Mouse (Mus musculus): ENCODE results near the gene Slc15a2.

Gene Slc15a2

DNA sequence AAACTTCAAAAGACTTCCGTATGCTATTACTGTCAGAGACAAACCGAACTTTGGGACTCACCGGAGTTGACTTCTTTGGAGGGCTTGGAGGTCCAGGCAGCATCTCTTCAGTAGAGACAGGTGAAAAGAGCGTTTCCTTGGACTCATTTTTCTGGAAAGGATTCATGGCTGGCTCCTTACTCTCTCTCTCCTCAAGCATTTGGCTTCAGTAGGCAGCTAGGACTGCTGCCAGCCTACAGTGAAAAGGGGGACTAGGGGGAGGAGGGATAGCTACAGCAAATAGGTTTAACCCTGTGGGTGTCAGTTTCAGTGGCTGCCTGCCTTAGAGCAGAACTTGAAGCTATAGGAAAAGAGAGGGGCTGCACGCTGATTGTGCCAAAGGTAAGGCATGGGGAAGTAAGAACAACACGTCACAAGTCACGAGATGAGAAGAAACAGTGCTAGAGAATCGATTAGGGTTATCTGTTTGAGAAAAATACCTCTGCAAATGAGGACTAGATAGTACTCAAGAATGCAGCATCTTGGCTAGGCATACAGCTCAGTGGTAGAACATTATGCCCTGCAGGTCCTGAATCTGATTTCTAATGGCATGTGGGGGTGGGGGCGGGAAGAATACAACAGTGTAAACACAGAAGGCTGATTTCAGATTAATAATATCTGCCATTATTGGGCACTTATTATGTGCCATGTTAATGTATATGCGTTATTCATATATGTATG, at the start of gene Slc15a2:
Gene Slc15a2, minus strand, starts transcription at position 369 of the 720 bp plus-strand sequence.
- no peak for DNase-seq (ENCODE audit: low read depth, low spot score)

DNA sequence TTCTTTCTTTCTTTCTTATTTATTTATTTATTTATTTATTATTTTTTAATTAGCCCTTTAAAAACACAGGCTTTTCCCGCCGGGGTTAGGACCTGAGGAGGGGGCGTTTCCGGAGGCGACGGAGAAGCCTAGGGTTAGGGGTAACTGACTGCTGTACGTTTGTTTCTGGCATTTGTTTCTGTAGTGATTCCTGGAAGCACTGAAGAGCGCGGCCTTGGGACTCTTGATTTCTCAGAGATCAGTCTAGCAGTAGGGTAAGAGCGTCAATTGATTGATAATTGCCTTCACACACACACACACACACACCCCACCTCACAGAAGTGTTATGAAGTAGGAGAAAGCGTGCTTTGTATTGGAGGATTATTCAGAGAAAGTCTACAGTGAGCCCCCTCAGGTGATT, 44.1 kb upstream of the Slc15a2 start:
- DNase-seq (ENCODE audit: low read depth, low spot score): peak; percentile 4

DNA sequence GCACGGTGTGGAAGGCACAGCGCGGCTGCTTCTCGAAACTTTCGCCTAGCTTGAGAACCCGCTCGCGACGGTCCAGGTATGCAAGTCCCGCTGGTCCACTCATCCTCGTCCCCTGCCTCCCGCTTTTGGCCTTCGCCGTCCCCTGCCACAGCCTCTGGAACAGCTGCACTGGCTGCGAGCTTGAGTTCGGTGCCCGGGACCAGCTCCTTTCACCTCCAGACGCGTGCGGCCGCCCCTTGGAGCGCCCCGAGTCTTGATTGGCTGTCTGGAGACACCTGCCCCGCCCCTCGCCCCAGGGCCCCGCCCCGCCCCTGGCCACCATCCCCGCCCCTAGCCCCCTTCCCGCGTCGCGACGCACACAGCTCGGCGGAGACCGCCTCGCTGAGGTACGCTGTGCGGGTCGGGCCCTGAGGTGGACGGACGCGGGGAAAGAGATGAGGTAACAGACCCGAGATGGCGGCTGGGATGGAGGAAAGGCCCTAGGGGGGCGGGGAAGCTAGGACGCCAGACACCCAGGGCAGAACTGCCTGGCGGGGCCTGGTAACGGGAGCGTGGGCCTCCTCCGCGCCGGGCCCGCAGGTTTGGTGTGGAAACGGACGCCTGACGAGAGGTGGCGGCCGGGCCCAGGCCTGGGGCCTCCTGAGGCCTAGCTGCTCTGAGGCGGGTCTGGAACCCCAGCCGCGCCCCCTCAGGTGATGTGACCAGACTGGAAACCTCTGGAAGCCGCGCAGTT, 43.5 kb upstream of the Slc15a2 start, which contains the start of gene Iqcb1:
Gene Iqcb1, plus strand, starts transcription at position 332 of the 733 bp plus-strand sequence.
- DNase-seq (ENCODE audit: low read depth, low spot score): peak; percentile 84

DNA sequence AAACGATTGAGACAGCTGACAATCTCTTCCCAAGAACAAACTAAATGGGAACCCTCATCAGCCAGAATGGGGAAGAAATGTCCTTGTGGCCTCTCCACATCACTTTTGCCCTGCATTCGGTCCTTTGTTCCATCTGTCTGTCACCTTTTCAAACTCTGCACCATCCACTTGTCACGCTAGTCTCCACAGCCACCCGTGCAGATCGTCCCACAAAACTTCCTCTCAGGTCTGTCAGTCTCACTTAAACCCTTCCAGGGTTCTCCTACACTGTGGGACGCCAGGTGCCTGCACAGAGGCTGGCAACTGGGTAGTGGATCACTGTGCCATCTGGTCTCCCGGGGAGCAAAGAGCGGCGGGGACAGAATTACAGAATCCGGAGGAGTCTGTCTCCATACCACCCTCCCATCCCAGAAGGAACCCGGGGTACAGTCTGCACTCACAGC, 42.9 kb upstream of the Slc15a2 start:
- no peak for DNase-seq (ENCODE audit: low read depth, low spot score)

DNA sequence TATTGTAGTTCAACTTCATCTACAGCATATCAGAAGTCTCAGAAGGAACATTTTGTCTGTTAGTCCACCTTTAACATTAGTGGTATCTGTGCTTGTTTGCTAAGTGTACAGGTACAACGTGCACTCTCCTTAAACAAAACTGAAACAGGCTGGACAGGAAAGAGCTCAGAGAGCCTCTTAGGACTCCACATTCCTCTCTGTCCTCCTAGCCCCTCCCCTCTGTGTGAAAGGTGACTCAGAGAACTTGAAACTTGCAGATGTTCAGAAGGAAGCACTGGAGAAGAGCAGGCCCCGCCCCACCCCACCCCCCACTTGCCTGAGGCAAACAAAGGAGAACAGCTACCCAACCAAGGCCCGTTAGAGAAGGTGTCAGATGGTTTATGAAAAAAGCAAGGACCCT, 36.7 kb upstream of the Slc15a2 start:
- peak; percentile 10 for DNase-seq (ENCODE audit: low read depth, low spot score)

DNA sequence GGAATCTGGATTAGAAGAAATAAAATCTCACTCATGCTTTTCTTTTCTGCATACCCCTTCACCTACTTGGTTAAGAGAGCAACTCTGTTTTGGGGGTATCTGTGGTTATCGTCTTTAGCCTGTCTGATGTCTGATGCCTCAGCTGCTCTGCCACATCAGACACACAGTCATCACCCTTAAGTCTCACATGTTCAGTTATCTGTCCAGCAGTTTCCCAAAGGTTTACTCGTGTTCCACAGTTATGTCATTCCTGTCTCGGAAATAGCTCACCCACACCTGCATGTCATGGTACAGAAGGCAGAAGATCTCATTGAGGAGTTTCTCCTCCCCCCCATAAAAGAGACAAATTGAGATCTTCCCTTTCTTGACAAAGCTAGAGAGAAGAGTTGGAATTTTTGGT, 36.0 kb upstream of the Slc15a2 start:
- no peak for DNase-seq (ENCODE audit: low read depth, low spot score)

DNA sequence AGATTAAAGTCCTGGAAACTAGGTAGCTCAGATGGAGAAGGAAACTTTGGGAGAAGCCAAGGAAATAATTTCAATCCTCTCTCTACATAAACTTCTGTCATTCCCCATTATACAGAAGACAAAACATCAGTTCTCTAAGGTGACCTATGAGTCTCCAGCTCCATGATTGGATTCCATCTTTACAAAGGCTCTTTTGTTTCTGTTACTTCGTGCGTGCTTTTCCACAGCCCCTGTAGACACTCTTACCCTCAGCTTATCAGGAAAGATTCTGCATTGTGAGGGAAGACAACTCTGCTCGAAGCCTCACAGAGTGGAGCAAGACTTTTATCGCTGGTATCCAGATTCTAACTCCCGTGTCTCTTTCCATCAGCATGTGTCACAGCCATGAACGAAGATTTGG, 35.3 kb upstream of the Slc15a2 start:
- DNase-seq (ENCODE audit: low read depth, low spot score): no peak

DNA sequence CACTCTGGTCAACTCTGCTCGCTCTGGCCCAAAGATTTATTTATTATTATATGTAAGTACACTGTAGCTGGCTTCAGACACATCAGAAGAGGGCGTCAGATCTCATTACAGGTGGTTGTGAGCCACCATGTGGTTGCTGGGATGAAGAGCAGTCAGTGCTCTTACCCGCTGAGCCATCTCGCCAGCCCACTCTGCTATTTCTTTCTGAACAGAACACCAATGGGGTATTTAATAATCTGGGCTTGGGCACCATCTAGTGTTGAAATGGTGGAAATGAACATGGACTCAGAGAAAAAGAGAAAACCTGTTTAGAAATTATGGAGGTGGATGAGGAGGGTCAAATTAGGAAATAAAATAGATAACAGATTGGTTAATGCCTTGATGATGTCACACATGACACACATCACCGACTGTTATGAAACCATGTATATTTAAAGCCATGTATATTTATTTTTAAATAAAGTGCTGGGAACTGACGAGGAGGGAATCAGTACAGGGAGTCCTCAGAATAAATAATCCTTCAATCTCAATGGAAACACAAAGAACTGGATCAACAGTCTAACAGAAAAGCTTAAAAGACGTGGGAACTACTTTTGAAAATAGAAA, 32.7 kb upstream of the Slc15a2 start:
- DNase-seq (ENCODE audit: low read depth, low spot score): peak; percentile 78

DNA sequence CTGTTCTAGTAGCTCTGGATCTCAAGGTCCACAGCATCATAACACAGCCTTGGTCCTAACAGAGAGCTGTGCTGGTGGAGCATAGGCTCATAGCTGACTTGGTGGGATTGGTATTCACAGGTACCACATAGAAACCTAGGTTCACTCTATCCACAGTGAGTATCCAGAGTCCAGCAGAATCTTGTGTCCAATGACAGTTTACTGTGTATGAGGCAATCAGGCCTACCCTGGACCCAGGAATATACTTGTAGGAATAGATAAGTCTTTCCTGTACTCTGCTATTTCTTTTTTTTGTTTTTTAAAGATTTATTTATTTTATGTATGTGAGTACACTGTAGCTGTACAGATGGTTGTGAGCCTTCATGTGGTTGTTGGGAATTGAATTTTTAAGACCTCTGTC, 32.2 kb upstream of the Slc15a2 start:
- DNase-seq (ENCODE audit: low read depth, low spot score): no peak

DNA sequence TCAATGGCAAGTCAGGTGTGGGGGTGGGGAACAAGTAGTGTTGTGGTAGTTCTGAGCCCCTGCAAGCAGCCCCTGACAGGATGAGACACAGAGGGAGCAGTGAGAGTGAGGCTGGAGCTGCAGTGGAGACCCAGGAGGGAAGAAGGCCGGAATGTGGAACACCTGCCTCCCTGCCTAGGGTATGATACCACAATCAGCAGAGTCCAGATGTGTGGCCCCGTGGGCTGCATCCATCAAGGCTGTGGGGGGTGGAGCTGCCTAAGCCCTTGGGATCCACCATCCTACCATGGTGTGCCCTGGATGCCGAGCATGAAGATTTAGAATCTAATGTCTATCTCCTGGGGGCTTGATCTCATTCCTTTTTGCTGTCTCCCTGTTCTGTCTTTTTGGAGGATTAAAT, 28.9 kb upstream of the Slc15a2 start:
- DNase-seq (ENCODE audit: low read depth, low spot score): no peak

DNA sequence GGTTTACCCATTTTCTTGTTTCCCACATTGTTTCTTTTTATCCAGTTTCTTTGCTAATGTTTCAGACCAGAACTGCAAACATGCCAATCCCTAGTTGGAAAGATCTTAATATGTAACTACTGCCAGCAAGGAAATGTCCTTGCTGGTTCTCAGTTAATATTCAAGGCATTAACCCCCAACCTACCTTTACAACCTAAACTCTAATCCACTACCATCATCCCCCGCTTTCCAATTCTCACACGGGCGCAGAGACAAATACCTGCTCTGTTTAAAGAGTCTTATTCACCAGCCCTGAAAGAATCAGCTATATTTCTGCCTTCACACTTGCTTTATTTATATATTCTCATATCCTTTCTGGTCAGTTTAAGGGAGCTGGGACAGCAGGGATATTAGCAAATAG, 23.9 kb upstream of the Slc15a2 start:
- DNase-seq (ENCODE audit: low read depth, low spot score): no peak

DNA sequence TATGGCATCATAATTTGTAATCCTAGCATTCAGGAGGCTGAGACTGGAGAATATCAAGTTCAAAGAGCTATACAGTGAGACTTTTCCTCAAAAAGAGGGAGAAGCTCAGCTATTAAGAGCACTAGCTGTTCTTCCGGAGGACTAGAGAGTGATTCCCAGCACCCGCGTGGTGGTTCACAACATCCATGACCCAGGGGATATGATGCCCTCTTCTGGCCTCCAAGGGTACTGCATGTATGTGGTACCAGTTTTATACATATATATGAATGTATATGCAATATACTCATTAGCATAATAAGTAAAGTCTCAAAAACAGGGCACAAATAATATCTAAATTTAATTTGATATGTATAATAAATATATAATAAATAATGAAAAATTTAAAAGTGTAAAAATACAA, 17.6 kb upstream of the Slc15a2 start:
- DNase-seq (ENCODE audit: low read depth, low spot score): no peak

DNA sequence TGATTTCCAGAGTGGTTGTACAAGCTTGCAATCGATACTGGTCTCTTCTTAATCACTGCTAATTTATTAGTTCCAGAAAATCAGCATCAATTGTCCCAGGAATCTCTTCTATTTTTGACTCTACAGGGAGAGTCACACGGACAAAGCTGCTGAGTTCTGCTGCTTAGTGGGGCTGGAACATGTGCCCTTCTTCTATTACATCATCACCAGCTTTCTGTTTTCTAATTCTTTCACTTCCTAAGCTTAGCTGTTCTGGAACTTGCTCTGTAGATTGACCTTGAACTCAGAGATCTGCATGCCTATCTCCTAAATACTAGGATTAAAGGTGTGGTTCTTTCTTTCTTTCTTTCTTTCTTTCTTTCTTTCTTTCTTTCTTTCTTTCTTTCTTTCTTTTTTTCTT, 13.6 kb upstream of the Slc15a2 start:
- DNase-seq (ENCODE audit: low read depth, low spot score): no peak

DNA sequence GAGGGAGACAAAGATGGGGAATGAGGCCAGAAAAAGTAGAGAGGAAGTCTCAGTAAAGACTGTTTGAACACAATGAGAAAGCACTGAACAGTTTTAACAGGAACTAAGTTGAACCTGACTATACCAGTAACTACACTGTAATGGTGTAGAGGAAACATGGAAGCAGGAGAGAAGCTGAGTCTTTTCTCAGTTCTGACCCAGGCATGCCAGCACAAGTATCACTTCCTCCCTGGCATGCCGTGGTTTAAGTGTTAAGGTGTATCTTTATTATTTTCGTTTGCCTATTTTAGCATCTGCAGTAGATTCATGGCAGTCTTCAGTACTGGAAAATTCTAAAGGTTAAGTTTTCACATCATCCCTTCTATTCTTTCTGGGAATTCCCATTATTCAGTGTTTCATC, 10.2 kb upstream of the Slc15a2 start:
- no peak for DNase-seq (ENCODE audit: low read depth, low spot score)

DNA sequence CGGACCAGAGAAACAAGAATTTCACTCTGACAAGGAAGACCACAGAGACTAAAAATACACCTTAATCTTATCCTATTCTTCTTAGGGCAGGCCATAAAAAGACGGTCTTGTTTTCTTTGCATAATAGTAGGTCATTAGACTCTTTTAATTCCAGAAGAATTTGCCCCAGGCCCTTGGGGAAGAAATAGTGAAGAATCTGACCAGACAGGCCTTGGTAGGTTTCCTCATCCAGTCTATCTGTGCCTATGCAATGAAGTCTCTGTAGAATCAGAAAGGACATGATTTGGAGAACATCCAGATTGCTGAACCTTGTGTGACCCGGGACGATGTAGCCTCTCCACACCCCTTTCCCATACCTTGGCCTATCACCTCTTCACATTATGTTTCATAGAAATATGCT, 5.4 kb upstream of the Slc15a2 start:
- DNase-seq (ENCODE audit: low read depth, low spot score): no peak

DNA sequence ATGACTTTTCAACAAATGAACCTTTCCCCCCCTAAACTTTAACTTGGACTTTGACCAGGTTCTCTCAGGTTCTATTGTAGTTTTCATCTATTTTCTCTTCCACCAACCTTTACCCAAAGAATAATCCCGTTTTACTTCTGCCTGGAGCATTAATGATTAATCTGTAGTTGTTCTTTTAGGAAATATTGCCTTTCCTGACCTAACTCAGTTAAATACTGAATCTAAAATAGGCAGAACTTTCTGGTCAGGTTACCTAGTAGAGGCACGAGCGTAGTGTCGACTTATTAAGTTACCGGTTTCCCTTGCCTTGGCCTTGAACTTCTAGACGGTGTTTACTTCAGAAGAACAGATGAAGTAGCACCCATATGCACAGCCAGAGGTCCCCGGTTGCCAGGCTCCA, 1.7 kb upstream of the Slc15a2 start:
- DNase-seq (ENCODE audit: low read depth, low spot score): no peak

DNA sequence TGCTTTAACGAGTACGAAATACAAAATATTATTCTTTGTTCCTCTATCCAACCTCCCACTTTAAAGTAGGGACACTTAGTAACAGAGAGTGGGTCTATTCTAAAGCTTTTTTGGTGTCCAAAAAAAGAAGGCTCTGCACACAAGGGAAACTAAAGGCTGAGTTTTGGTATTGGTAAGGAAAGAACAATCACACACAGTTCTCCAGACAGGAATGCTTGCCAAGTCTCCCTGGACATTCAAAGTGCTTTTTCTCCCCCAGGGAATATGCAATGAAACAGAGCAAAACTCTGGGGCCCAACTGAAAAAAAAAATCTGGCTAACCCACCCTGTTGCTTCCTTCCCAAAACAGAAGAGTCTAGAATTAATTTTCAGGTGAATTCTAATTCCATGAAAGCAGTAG, 616 bp downstream of the Slc15a2 start:
- DNase-seq (ENCODE audit: low read depth, low spot score): no peak

DNA sequence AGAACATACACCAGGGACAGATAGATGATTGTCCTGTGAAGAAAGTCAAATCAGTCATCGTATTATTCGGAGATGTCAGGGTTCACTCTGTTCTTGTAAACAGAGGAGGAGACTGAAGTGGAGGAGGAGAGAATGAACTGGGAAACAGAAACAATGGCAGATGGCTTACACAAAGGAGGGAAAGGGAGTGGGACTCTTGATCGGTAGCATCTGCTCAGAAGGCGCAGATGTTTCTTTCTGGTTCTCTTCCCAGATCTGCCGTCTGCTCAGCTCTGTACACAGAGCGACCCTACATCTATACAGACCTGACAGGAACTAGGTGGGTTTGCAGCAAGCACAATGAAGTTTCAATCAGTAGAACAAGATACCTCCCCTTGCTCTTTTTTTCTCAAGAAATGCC, 9.1 kb downstream of the Slc15a2 start:
- DNase-seq (ENCODE audit: low read depth, low spot score): no peak

DNA sequence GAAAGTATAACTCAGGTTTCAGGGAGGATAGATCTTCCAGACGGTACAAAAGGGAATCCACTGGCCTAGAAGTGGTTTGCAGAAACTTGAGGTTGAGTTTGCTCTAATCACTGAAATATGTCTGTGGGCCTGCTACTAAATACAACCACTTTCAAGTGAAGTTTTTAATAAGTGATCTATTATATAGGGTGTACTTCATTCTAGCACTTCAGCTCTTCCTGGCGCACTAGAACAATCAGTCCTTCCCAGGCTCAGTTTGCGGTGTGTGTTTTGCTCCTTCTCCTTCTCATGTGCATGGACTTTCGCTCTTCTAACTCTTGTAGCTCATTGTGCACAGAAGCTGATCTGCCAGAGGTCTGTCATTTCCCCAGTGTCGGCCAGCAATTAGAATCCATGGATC, 11.8 kb downstream of the Slc15a2 start:
- no peak for DNase-seq (ENCODE audit: low read depth, low spot score)

DNA sequence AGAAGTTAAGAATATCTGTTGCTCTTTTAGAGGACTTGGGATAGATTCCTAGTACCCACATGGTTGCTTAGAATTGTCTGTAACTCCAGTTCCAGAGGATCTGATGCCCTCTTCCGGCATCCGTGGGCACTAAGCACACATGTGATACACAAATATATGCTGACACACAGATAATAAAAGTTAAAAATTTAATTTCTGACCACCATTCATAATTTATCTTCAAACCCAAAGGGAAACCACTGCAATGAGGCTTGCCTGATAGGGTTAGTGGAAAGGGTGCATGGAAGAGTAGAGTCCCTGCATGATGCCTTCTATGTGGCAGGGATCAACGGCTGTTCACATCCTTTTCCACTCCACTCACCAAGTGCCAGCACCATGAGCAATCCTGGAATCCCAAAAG, 13.1 kb downstream of the Slc15a2 start:
- DNase-seq (ENCODE audit: low read depth, low spot score): no peak

DNA sequence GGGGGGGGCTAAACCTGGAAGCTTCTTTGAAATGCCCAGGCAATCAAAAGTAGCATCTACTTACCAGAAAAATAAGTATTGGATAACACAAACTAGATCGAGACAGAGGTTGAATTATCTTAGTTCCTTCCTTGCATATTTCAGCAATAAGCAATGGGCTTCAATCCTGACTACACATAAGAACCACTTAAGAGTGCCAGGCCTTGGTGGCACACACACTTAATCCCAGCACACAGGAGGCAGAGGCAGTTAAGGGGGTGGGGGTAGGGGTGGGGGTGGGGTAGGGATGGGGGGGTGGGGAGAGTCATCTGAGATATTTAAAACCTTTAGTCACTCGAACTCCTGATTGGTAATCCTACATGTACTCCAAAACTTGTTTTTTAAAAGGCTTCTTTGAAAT, 13.5 kb downstream of the Slc15a2 start:
- no peak for DNase-seq (ENCODE audit: low read depth, low spot score)

DNA sequence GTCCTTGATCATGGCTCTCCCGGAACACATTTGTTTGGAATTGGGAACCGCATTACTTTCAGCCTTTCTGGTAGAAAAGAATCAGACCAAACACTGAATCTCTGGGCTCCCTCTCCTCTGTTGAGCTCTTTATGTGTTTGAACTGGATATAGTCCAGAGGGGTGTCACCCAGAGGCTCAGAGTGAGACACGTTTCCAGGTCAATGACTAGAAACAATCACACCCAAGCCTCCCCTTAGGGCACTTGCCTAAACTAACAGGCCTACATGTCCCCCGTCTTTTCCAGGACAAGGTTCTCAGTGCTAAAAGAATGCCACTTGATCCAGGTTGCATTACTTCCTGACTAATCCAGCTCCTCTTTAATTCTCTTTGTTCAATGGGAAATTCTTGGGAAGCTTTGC, 13.9 kb downstream of the Slc15a2 start:
- DNase-seq (ENCODE audit: low read depth, low spot score): no peak
